Mouse (Mus musculus) embryonic facial prominence, embryonic 10.5 days (tissue): Measurements from ENCODE around the gene Fam208a. TPM values are rescaled to one million over a fixed set of nuclear protein-coding genes. Genes with fewer than 3 reads are reported as not detected.
A peak's percentile ranks its signal among the peaks of the same experiment; 100 is the strongest.

Experiments used
- DNase-seq: peaks from one replicate; pipeline ENCODE4 v3.0.0-alpha.2; 2017; ENCODE audit warnings: low spot score
- H3K27ac ChIP-seq: fragments of 300-500 bp; sonication (generic); replicated peaks from 2 replicates; pipeline ENCODE4 v1.5.1; 2016; ENCODE audit warnings: mild to moderate bottlenecking
- H3K27me3 ChIP-seq: fragments of 300-500 bp; sonication (generic); replicated peaks from 2 replicates; pipeline ENCODE4 v1.6.1; 2016; ENCODE audit warnings: low read depth, mild to moderate bottlenecking; ENCODE audit not compliant: poor library complexity, severe bottlenecking
- H3K36me3 ChIP-seq: fragments of 300-500 bp; sonication (generic); replicated peaks from 2 replicates; pipeline ENCODE4 v1.6.1; 2016; ENCODE audit warnings: mild to moderate bottlenecking, moderate library complexity
- H3K4me1 ChIP-seq: fragments of 300-500 bp; sonication (generic); 2 replicates; pipeline ENCODE4 v1.6.1; 2016
- H3K4me3 ChIP-seq: fragments of 300-500 bp; sonication (generic); 2 replicates; pipeline ENCODE4 v1.5.1; 2016; ENCODE audit warnings: mild to moderate bottlenecking, moderate library complexity
- H3K9me3 ChIP-seq: fragments of 300-500 bp; sonication (generic); 2 replicates; pipeline ENCODE4 v1.6.1; 2016; ENCODE audit warnings: mild to moderate bottlenecking
- WGBS: fragments of 180-500 bp; shearing (Covaris S2); methylation state at CpG from one replicate; pipeline ENCODE4 v1.1.7; 2016; 5-methylcytosine and 5-hydroxymethylcytosine counted together
- microRNA-seq: library from miRNA; unstranded; fragments of <30 nt; microRNA quantifications from one replicate; pipeline ENCODE4, GENCODE M21; 2017
- polyA plus RNA-seq: library from polyadenylated mRNA; unstranded; fragments of >200 nt; fragmentation: Nextera tagmentation; extraction: Ambion mirVana; gene quantifications from 2 replicates; pipeline ENCODE4 v1.2.1, GENCODE M21; 2016

Fam208a gene
- polyA plus RNA-seq, 1 experiment from 2014 or later, result 13.3 TPM

DNA sequence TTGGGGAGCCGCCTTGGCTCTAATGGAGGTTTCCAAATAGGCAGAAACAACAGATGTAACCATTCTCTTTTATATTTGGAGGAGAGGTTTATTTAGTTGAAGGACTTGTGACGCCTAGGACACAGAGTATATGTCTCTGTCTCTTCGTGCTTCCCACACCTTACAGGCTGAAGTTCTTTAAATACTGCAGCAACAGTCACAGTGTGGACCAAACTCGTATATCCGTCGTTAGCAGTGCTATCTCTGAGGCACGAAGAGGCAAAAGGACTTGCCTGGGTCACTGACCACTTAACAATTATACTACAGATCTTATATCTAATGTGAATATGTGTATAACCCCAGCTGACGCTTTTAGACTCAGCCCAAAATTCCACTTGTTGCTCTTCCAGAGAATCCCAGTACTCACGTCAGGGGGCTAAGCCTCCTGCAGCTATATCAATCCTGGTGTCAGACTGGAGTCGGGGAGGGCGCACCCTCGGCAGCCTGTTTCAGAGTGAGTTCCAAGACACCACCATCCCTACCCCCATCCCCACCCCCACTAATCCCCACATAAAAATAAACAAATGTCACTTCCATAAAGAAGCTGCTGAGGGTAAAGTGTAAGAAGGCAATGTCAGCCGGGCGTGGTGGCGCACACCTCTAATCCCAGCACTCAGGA, 80.1 kb downstream of the Fam208a start:
- Histone ChIP-seq H3K27me3 (no peaks in the 10 kb centered on the region), H3K27ac (peak overlapping the region; percentile 93), H3K36me3 (peaks cover 21% of the 10 kb centered on the region), H3K4me1 (peaks cover 11% of the 10 kb centered on the region), H3K4me3 (peak overlapping the region; percentile 85), H3K9me3 (no peaks in the 10 kb centered on the region)
- DNase-seq, result no peak
- WGBS, result 35% methylated on average over 15 of the region's 15 CpGs

DNA sequence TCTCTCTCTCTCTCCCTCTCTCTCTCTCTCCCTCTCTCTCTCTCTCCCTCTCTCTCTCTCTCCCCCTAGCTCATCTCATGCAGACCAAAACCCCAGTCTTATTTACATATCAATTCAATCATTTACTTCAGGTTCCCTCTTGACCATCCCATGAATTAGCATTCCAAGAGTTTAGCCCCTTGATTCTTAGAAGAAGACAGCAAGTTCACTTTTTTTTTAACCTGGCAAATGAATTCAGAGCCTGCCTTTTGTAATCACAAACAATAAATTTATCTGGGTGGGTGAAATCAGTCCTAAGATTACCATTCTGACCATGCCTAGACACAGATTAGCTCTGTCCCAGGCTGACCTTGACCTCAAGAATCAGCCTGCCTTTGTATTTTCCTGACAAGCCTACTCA, 95.9 kb downstream of the Fam208a start:
- H3K9me3 ChIP-seq, result 0 out of 2 replicates have a peak, but pooled peaks cover 4% of the 10 kb centered on the region
- H3K4me3 ChIP-seq, result no peak overlapping the region
- no peaks in the 10 kb centered on the region for H3K4me1 ChIP-seq
- DNase-seq, result no peak
- H3K36me3 ChIP-seq, result no peaks in the 10 kb centered on the region
- no peak overlapping the region for H3K27ac ChIP-seq
- H3K27me3 ChIP-seq, result no peaks in the 10 kb centered on the region

Small RNAs within 50 kb of the gene (microRNA-seq; reads per million reads assigned to microRNA genes)
- gene Gm23633, result not detected

Other genes starting within 250 kb of the Fam208a start
- 15.8 and 16.3 TPM in 2 replicates for gene Ccdc66, start 79.6 kb downstream of the Fam208a start, polyA plus RNA-seq
- 6.2 and 7.2 TPM in 2 replicates for gene Erc2, start 193.6 kb downstream of the Fam208a start, polyA plus RNA-seq